Mouse (Mus musculus) neural tube, embryonic 13.5 days (tissue): ENCODE data around the gene Nav2. TPM values are rescaled to one million over a fixed set of nuclear protein-coding genes. Genes with fewer than 3 reads are reported as not detected.

Experiments used
- ATAC-seq: fragments of 200-750 bp; cut with Nextera tagmentation; 2 replicates; pipeline ENCODE4 v1.8.0; 2017; ENCODE audit warnings: low read depth, mild to moderate bottlenecking, moderate TSS enrichment, moderate library complexity
- H3K27ac ChIP-seq: fragments of 300-500 bp; sonication (generic); replicated peaks from 2 replicates; pipeline ENCODE4 v1.5.1; 2015; ENCODE audit warnings: moderate library complexity, mild to moderate bottlenecking, inconsistent platforms
- H3K27me3 ChIP-seq: fragments of 300-500 bp; sonication (generic); 2 replicates; pipeline ENCODE4 v1.6.1; 2015; ENCODE audit warnings: mild to moderate bottlenecking, inconsistent platforms
- H3K36me3 ChIP-seq: fragments of 300-500 bp; sonication (generic); 2 replicates; pipeline ENCODE4 v1.6.1; 2015; ENCODE audit warnings: mild to moderate bottlenecking, inconsistent platforms
- H3K4me1 ChIP-seq: fragments of 300-500 bp; sonication (generic); replicated peaks from 2 replicates; pipeline ENCODE4 v1.6.1; 2015; ENCODE audit warnings: inconsistent platforms
- H3K4me2 ChIP-seq: fragments of 300-500 bp; sonication (generic); 2 replicates; pipeline ENCODE4 v1.6.1; 2015; ENCODE audit warnings: inconsistent platforms, mild to moderate bottlenecking, moderate library complexity
- H3K4me3 ChIP-seq: fragments of 300-500 bp; sonication (generic); 2 replicates; pipeline ENCODE4 v1.5.1; 2015; ENCODE audit warnings: mild to moderate bottlenecking, inconsistent platforms
- H3K9ac ChIP-seq: fragments of 300-500 bp; sonication (generic); 2 replicates; pipeline ENCODE4 v1.6.1; 2015; ENCODE audit warnings: moderate library complexity, mild to moderate bottlenecking, inconsistent platforms
- H3K9me3 ChIP-seq: fragments of 300-500 bp; sonication (generic); 2 replicates; pipeline ENCODE4 v1.6.1; 2016; ENCODE audit warnings: inconsistent platforms
- WGBS: fragments of 180-500 bp; shearing (Covaris S2); methylation state at CpG from one replicate; pipeline ENCODE4 v1.1.7; 2015; 5-methylcytosine and 5-hydroxymethylcytosine counted together
- polyA plus RNA-seq: library from polyadenylated mRNA; unstranded; fragments of >200 nt; fragmentation: Nextera tagmentation; extraction: Ambion mirVana; gene quantifications from 2 replicates; pipeline ENCODE4 v1.2.1, GENCODE M21; 2015

The Nav2 gene
- polyA plus RNA-seq, 1 experiment from 2014 or later, result 19.6 TPM

GRCm38 (mm10) chr7:49494654-49495053 is 586.1 kb downstream of the Nav2 start:
- Histone ChIP-seq H3K4me2 (no peak overlapping the region), H3K4me3 (no peak overlapping the region), H3K9me3 (no peaks in the 10 kb centered on the region), H3K27ac (no peak overlapping the region), H3K36me3 (peaks cover 12% of the 10 kb centered on the region; the same call in 1 of the 2 replicates), H3K27me3 (no peaks in the 10 kb centered on the region; the same call in 1 of the 2 replicates), H3K4me1 (peaks cover 29% of the 10 kb centered on the region), H3K9ac (no peak overlapping the region)
- ATAC-seq, result no peak
- WGBS, result 75% methylated on average over 6 of the region's 6 CpGs

- no peak overlapping the region for H3K4me2 ChIP-seq
- WGBS, result 15% methylated on average over 11 of the region's 11 CpGs
- peaks cover 12% of the 10 kb centered on the region; the same call in 1 of the 2 replicates for H3K36me3 ChIP-seq
- H3K4me1 ChIP-seq, result peaks cover 29% of the 10 kb centered on the region
- no peak overlapping the region for H3K4me3 ChIP-seq
- peak overlapping the region; percentile 22; the same call in 1 of the 2 replicates for H3K9ac ChIP-seq
- no peaks in the 10 kb centered on the region for H3K9me3 ChIP-seq
- H3K27me3 ChIP-seq, result no peaks in the 10 kb centered on the region; the same call in 1 of the 2 replicates
- ATAC-seq, result 0 out of 2 replicates have a peak, but pooled peaks have one; percentile 40
- 0 out of 2 replicates have a peak overlapping the region, but pooled peaks have one; percentile 18 for H3K27ac ChIP-seq
Measured at GRCm38 (mm10) chr7:49496111-49496510, 587.6 kb downstream of the Nav2 start.

GRCm38 (mm10) chr7:49496766-49497425 is 588.4 kb downstream of the Nav2 start:
- Histone ChIP-seq H3K4me3 (no peak overlapping the region), H3K4me1 (peaks cover 29% of the 10 kb centered on the region), H3K36me3 (peaks cover 6% of the 10 kb centered on the region; the same call in 1 of the 2 replicates), H3K9ac (no peak overlapping the region), H3K27me3 (no peaks in the 10 kb centered on the region; the same call in 1 of the 2 replicates), H3K9me3 (no peaks in the 10 kb centered on the region), H3K4me2 (peak overlapping the region; percentile 9; the same call in 1 of the 2 replicates), H3K27ac (no peak overlapping the region)
- 26% methylated on average over 13 of the region's 13 CpGs for WGBS
- no peak for ATAC-seq

GRCm38 (mm10) chr7:49497426-49497892 is 588.9 kb downstream of the Nav2 start:
- H3K36me3 ChIP-seq, result 0 out of 2 replicates have a peak, but pooled peaks cover 6% of the 10 kb centered on the region
- H3K4me2 ChIP-seq, result no peak overlapping the region
- no peak for ATAC-seq
- H3K9me3 ChIP-seq, result no peaks in the 10 kb centered on the region
- WGBS, result 60% methylated on average over 4 of the region's 4 CpGs
- no peak overlapping the region for H3K27ac ChIP-seq
- H3K9ac ChIP-seq, result no peak overlapping the region
- no peak overlapping the region for H3K4me3 ChIP-seq
- H3K27me3 ChIP-seq, result no peaks in the 10 kb centered on the region; the same call in 1 of the 2 replicates
- peaks cover 29% of the 10 kb centered on the region for H3K4me1 ChIP-seq

- H3K27ac ChIP-seq, result no peak overlapping the region
- no peaks in the 10 kb centered on the region for H3K9me3 ChIP-seq
- no peak overlapping the region for H3K4me2 ChIP-seq
- peaks cover 37% of the 10 kb centered on the region for H3K4me1 ChIP-seq
- H3K9ac ChIP-seq, result no peak overlapping the region
- H3K27me3 ChIP-seq, result no peaks in the 10 kb centered on the region
- H3K4me3 ChIP-seq, result no peak overlapping the region
- no peak for ATAC-seq
- 93% methylated on average over 6 of the region's 6 CpGs for WGBS
- no peaks in the 10 kb centered on the region for H3K36me3 ChIP-seq
Measured at GRCm38 (mm10) chr7:49499598-49499997, 591.1 kb downstream of the Nav2 start.

- ATAC-seq, result no peak
- Histone ChIP-seq H3K36me3 (no peaks in the 10 kb centered on the region), H3K9me3 (no peaks in the 10 kb centered on the region), H3K4me3 (no peak overlapping the region), H3K27me3 (no peaks in the 10 kb centered on the region), H3K4me1 (peaks cover 38% of the 10 kb centered on the region), H3K9ac (no peak overlapping the region), H3K4me2 (no peak overlapping the region), H3K27ac (no peak overlapping the region)
- 95% methylated on average over 5 of the region's 5 CpGs for WGBS
Measured at GRCm38 (mm10) chr7:49500916-49501315, 592.4 kb downstream of the Nav2 start.

- Histone ChIP-seq H3K27me3 (no peaks in the 10 kb centered on the region), H3K36me3 (no peaks in the 10 kb centered on the region), H3K9me3 (no peaks in the 10 kb centered on the region), H3K27ac (peak overlapping the region; percentile 49; the same call in 1 of the 2 replicates), H3K9ac (no peak overlapping the region), H3K4me3 (no peak overlapping the region), H3K4me1 (peaks cover 21% of the 10 kb centered on the region), H3K4me2 (no peak overlapping the region)
- ATAC-seq, result no peak
- 58% methylated on average over 8 of the region's 8 CpGs for WGBS
Measured at GRCm38 (mm10) chr7:49503419-49503818, 594.9 kb downstream of the Nav2 start.

GRCm38 (mm10) chr7:49503881-49504280 is 595.4 kb downstream of the Nav2 start:
- Histone ChIP-seq H3K4me3 (no peak overlapping the region), H3K27ac (peak overlapping the region; percentile 49), H3K4me1 (peaks cover 21% of the 10 kb centered on the region), H3K9ac (no peak overlapping the region), H3K9me3 (no peaks in the 10 kb centered on the region), H3K27me3 (no peaks in the 10 kb centered on the region), H3K36me3 (no peaks in the 10 kb centered on the region), H3K4me2 (no peak overlapping the region)
- WGBS, result 19% methylated on average over 2 of the region's 2 CpGs
- peak; percentile 17 for ATAC-seq

- Histone ChIP-seq H3K9me3 (no peaks in the 10 kb centered on the region), H3K4me2 (no peak overlapping the region), H3K4me3 (no peak overlapping the region), H3K27ac (peak overlapping the region; percentile 49), H3K27me3 (no peaks in the 10 kb centered on the region), H3K9ac (no peak overlapping the region), H3K36me3 (no peaks in the 10 kb centered on the region), H3K4me1 (peaks cover 21% of the 10 kb centered on the region)
- WGBS, result 6% methylated on average over 3 of the region's 3 CpGs
- peak; percentile 42 for ATAC-seq
Measured at GRCm38 (mm10) chr7:49504297-49504696, 595.8 kb downstream of the Nav2 start.

- no peak overlapping the region for H3K27ac ChIP-seq
Measured at GRCm38 (mm10) chr7:49505024-49505423, 596.5 kb downstream of the Nav2 start.

GRCm38 (mm10) chr7:49506085-49506820 is 597.7 kb downstream of the Nav2 start:
- Histone ChIP-seq H3K4me3 (no peak overlapping the region), H3K9ac (no peak overlapping the region), H3K27me3 (no peaks in the 10 kb centered on the region), H3K4me1 (peaks cover 33% of the 10 kb centered on the region), H3K36me3 (no peaks in the 10 kb centered on the region), H3K27ac (no peak overlapping the region), H3K9me3 (no peaks in the 10 kb centered on the region), H3K4me2 (no peak overlapping the region)
- ATAC-seq, result no peak
- WGBS, result 83% methylated on average over 12 of the region's 12 CpGs

More at GRCm38 (mm10) chr7:49505024-49505423, 596.5 kb downstream of the Nav2 start:
- Histone ChIP-seq H3K9me3 (no peaks in the 10 kb centered on the region), H3K27me3 (no peaks in the 10 kb centered on the region), H3K4me1 (peaks cover 25% of the 10 kb centered on the region), H3K4me2 (no peak overlapping the region), H3K9ac (no peak overlapping the region), H3K4me3 (no peak overlapping the region), H3K36me3 (no peaks in the 10 kb centered on the region)
- ATAC-seq, result no peak
- WGBS, result 19% methylated on average over 3 of the region's 3 CpGs

GRCm38 (mm10) chr7:49507943-49508506 is 599.5 kb downstream of the Nav2 start:
- Histone ChIP-seq H3K4me3 (no peak overlapping the region), H3K9ac (no peak overlapping the region), H3K4me1 (peaks cover 35% of the 10 kb centered on the region), H3K27ac (no peak overlapping the region), H3K36me3 (no peaks in the 10 kb centered on the region), H3K9me3 (no peaks in the 10 kb centered on the region), H3K4me2 (no peak overlapping the region), H3K27me3 (no peaks in the 10 kb centered on the region)
- no peak for ATAC-seq
- WGBS, result 83% methylated on average over 7 of the region's 7 CpGs
